Mouse (Mus musculus): Measurements from ENCODE around the gene Phldb1.
"Not testable (repeated sequence)": the region's sequence is repeated elsewhere in the genome, so short reads cannot be mapped to it uniquely, and the experiment has no call there.

- not testable (repeated sequence) for TF ChIP-seq POLR2A (IDR thresholded peaks at IDR 0.05; ENCODE audit: insufficient read length, low read depth); TCF12 (IDR thresholded peaks at IDR 0.05; ENCODE audit: insufficient read depth, poor library complexity, severe bottlenecking); USF1 (IDR thresholded peaks at IDR 0.05; ENCODE audit: low read depth); CEBPB (IDR thresholded peaks at IDR 0.05; ENCODE audit: insufficient read depth, poor library complexity, severe bottlenecking); TCF3 (IDR thresholded peaks at IDR 0.05; ENCODE audit: insufficient read length, low read depth)
These were observed 95.0 kb downstream of the Phldb1 start for GRCm38 (mm10) chr9:44640028-44640427.

Measured in myocyte (in vitro differentiated cells).